ENCODE assay signal across 21 mouse cellular contexts in genomic region chr4:139697755-139698154, GRCm38 (mm10). TPM values are rescaled to one million over a fixed set of nuclear protein-coding genes. Genes with fewer than 3 reads are reported as not detected.
DNase-seq lines count a peak whose midpoint lies in the region; ATAC-seq lines count a peak whose summit lies in the region.
"Had no signal": no experiment of that assay in that cellular context is flagged by ENCODE, and none has a peak within 500 bp of the region (broad histone marks: within the 10 kb centered on the region; RNA-seq: fewer than 3 reads in every experiment).

No protein-coding gene starts in this region.

- H3K27ac ChIP-seq in hindbrain, embryonic 10.5 days, result peak overlapping the region; percentile 59
- no peak overlapping the region for H3K27ac ChIP-seq in hindbrain, embryonic 14.5 days
- no peak overlapping the region for H3K27ac ChIP-seq in embryonic facial prominence, embryonic 14.5 days (replicated peaks; ENCODE audit: low read depth, low read length)
- H3K27ac ChIP-seq: embryonic facial prominence, embryonic 13.5 days; layer of hippocampus, adult 2 months; lung, embryonic 15.5 days had no signal

- no peak overlapping the region for H3K4me3 ChIP-seq in hindbrain, embryonic 10.5 days
- no peak overlapping the region for H3K4me3 ChIP-seq in hindbrain, embryonic 14.5 days (replicated peaks; ENCODE audit: low read length)
- H3K4me3 ChIP-seq in embryonic facial prominence, embryonic 14.5 days (ENCODE audit: low read depth, low read length), result no peak overlapping the region
- H3K4me3 ChIP-seq: embryonic facial prominence, embryonic 13.5 days; layer of hippocampus, adult 2 months; lung, embryonic 15.5 days; megakaryocyte, embryonic 14.5 days had no signal

- peaks cover 45% of the 10 kb centered on the region for H3K27me3 ChIP-seq in hindbrain, embryonic 10.5 days (ENCODE audit: insufficient read depth, poor library complexity, severe bottlenecking)
- no peaks in the 10 kb centered on the region for H3K27me3 ChIP-seq in hindbrain, embryonic 14.5 days (ENCODE audit: control insufficient read depth, insufficient read depth, low read length)
- H3K27me3 ChIP-seq in embryonic facial prominence, embryonic 14.5 days (replicated peaks; ENCODE audit: control insufficient read depth, insufficient read depth, low read length), result no peaks in the 10 kb centered on the region

- H3K9me3 ChIP-seq in hindbrain, embryonic 10.5 days, result no peaks in the 10 kb centered on the region
- H3K9me3 ChIP-seq in hindbrain, embryonic 14.5 days (ENCODE audit: control insufficient read depth, low read length), result no peaks in the 10 kb centered on the region
- H3K9me3 ChIP-seq in embryonic facial prominence, embryonic 14.5 days (ENCODE audit: control insufficient read depth, low read length), result no peaks in the 10 kb centered on the region
- H3K9me3 ChIP-seq: embryonic facial prominence, embryonic 13.5 days; lung, embryonic 15.5 days; megakaryocyte, embryonic 14.5 days had no signal

- H3K4me1 ChIP-seq in hindbrain, embryonic 10.5 days (replicated peaks), result peaks cover 16% of the 10 kb centered on the region
- H3K4me1 ChIP-seq in hindbrain, embryonic 14.5 days (replicated peaks; ENCODE audit: control insufficient read depth, insufficient read depth, low read length), result no peaks in the 10 kb centered on the region
- no peaks in the 10 kb centered on the region for H3K4me1 ChIP-seq in embryonic facial prominence, embryonic 14.5 days (ENCODE audit: control insufficient read depth, insufficient read depth, low read length)
- H3K4me1 ChIP-seq: lung, embryonic 15.5 days; megakaryocyte, embryonic 14.5 days had no signal

- H3K36me3 ChIP-seq in hindbrain, embryonic 10.5 days, result no peaks in the 10 kb centered on the region
- H3K36me3 ChIP-seq in hindbrain, embryonic 14.5 days (replicated peaks; ENCODE audit: control insufficient read depth, insufficient read depth), result no peaks in the 10 kb centered on the region
- H3K36me3 ChIP-seq in embryonic facial prominence, embryonic 14.5 days (ENCODE audit: control insufficient read depth, insufficient read depth, low read length), result no peaks in the 10 kb centered on the region
- H3K36me3 ChIP-seq: embryonic facial prominence, embryonic 13.5 days; G1E; lung, embryonic 15.5 days had no signal

- no peak overlapping the region for H3K9ac ChIP-seq in hindbrain, embryonic 14.5 days
- no peak overlapping the region for H3K9ac ChIP-seq in embryonic facial prominence, embryonic 14.5 days (ENCODE audit: low read depth, low read length)
- H3K9ac ChIP-seq: embryonic facial prominence, embryonic 13.5 days; lung, embryonic 15.5 days had no signal

- no peak for ATAC-seq in hindbrain, embryonic 14.5 days (ENCODE audit: low FRiP score)
- peak; percentile 54; the same call in 1 of the 2 replicates for ATAC-seq in embryonic facial prominence, embryonic 14.5 days (ENCODE audit: low read depth)
- ATAC-seq: forebrain, embryonic 14.5 days; intestine, embryonic 16.5 days had no signal

- peak; percentile 29 for DNase-seq in hindbrain, embryonic 10.5 days (ENCODE audit: low spot score)
- no peak for DNase-seq in hindbrain, embryonic 14.5 days (ENCODE audit: low spot score)
- DNase-seq in embryo, embryonic 10 days (ENCODE audit: low spot score), result peak; percentile 58
- peak; percentile 75 for DNase-seq in embryonic facial prominence, embryonic 14.5 days (ENCODE audit: low spot score)
- peak; percentile 64 for DNase-seq in neural tube, embryonic 10.5 days (ENCODE audit: extremely low spot score, low spot score)
- DNase-seq in urinary bladder, postnatal 14 days (ENCODE audit: low spot score), result no peak
- DNase-seq in heart, postnatal 36 days, result no peak
- DNase-seq in testis, postnatal 10 days (ENCODE audit: low spot score), result no peak
- DNase-seq: B cell, adult 2 months; cerebellum, adult 18-20 months; liver; thymus, adult 18-20 months had no signal

- intact Hi-C loops in heart, postnatal 36 days (cut with DNase I), result no loop called here

- WGBS in hindbrain, embryonic 10.5 days, result 4% methylated on average over 9 of the region's 9 CpGs
- 7% methylated on average over 9 of the region's 9 CpGs for WGBS in hindbrain, embryonic 14.5 days
- WGBS in embryonic facial prominence, embryonic 14.5 days, result 7% methylated on average over 9 of the region's 9 CpGs

- H3K4me2 ChIP-seq in hindbrain, embryonic 14.5 days (replicated peaks), result no peak overlapping the region
- H3K4me2 ChIP-seq in embryonic facial prominence, embryonic 14.5 days (ENCODE audit: low read depth, low read length), result no peak overlapping the region
- H3K4me2 ChIP-seq: embryonic facial prominence, embryonic 13.5 days; lung, embryonic 15.5 days had no signal

RNA-seq across cellular contexts. Expression of gene Tas1r2, which starts 44.4 kb away (rescaled TPM):
- not detected in 2 replicates for polyA plus RNA-seq in hindbrain, embryonic 10.5 days (2016; fragmentation: Nextera tagmentation; extraction: Ambion mirVana)
- not detected in 2 replicates for polyA plus RNA-seq in hindbrain, embryonic 14.5 days (2014; fragmentation: Nextera tagmentation; extraction: Ambion mirVana)
- polyA plus RNA-seq in embryonic facial prominence, embryonic 14.5 days (2014; fragmentation: Nextera tagmentation; extraction: Ambion mirVana), result not detected in 2 replicates
- total RNA-seq in heart, postnatal 36 days (2021), result not detected
- total RNA-seq: G1E; granulocyte monocyte progenitor cell, adult 5-6 weeks; layer of hippocampus, adult 2 months had no signal
- polyA plus RNA-seq: embryonic facial prominence, embryonic 13.5 days; forebrain, embryonic 14.5 days; G1E; heart, embryonic 16.5 days; intestine, embryonic 16.5 days; lung, embryonic 15.5 days had no signal

Comparison
In these comparisons a context has a peak if more than half of its experiments do, and no peak if none do; other contexts are left out.
1. DNase-seq: peak in hindbrain, embryonic 10.5 days (single experiment), embryo, embryonic 10 days (single experiment), embryonic facial prominence, embryonic 14.5 days (single experiment) and neural tube, embryonic 10.5 days (single experiment); none in hindbrain, embryonic 14.5 days (single experiment), urinary bladder, postnatal 14 days (single experiment), heart, postnatal 36 days (0 of 2) and testis, postnatal 10 days (single experiment).